Mouse (Mus musculus) liver, embryonic 12.5 days (tissue): ENCODE data around the gene Cebpa. TPM values are rescaled to one million over a fixed set of nuclear protein-coding genes. Genes with fewer than 3 reads are reported as not detected.
A peak's percentile ranks its signal among the peaks of the same experiment; 100 is the strongest.

ENCODE experiments used
- ATAC-seq: fragments of 200-750 bp; cut with Nextera tagmentation; 2 replicates; pipeline ENCODE4 v1.8.0; 2017; ENCODE audit warnings: moderate number of reproducible peaks, mild to moderate bottlenecking, moderate library complexity
- H3K27ac ChIP-seq: fragments of 300-500 bp; sonication (generic); 2 replicates; pipeline ENCODE4 v1.5.1; 2016; ENCODE audit warnings: mild to moderate bottlenecking
- H3K27me3 ChIP-seq: fragments of 300-500 bp; sonication (generic); replicated peaks from 2 replicates; pipeline ENCODE4 v1.6.1; 2016; ENCODE audit warnings: mild to moderate bottlenecking, moderate library complexity
- H3K36me3 ChIP-seq: fragments of 300-500 bp; sonication (generic); 2 replicates; pipeline ENCODE4 v1.6.1; 2016; ENCODE audit warnings: mild to moderate bottlenecking, moderate library complexity
- H3K4me1 ChIP-seq: fragments of 300-500 bp; sonication (generic); 2 replicates; pipeline ENCODE4 v1.6.1; 2016
- H3K4me2 ChIP-seq: fragments of 300-500 bp; sonication (generic); 2 replicates; pipeline ENCODE4 v1.6.1; 2016; ENCODE audit warnings: mild to moderate bottlenecking, moderate library complexity
- H3K4me3 ChIP-seq: fragments of 300-500 bp; sonication (generic); 2 replicates; pipeline ENCODE4 v1.5.1; 2016; ENCODE audit warnings: mild to moderate bottlenecking, moderate library complexity
- H3K9ac ChIP-seq: fragments of 300-500 bp; sonication (generic); 2 replicates; pipeline ENCODE4 v1.6.1; 2016; ENCODE audit warnings: mild to moderate bottlenecking, moderate library complexity
- H3K9me3 ChIP-seq: fragments of 300-500 bp; sonication (generic); replicated peaks from 2 replicates; pipeline ENCODE4 v1.6.1; 2016; ENCODE audit warnings: mild to moderate bottlenecking, moderate library complexity
- WGBS: fragments of 180-500 bp; shearing (Covaris S2); methylation state at CpG from one replicate; pipeline ENCODE4 v1.1.7; 2016; ENCODE audit not compliant: insufficient replicate concordance; 5-methylcytosine and 5-hydroxymethylcytosine counted together
- polyA plus RNA-seq: library from polyadenylated mRNA; unstranded; fragments of >200 nt; fragmentation: Nextera tagmentation; extraction: Ambion mirVana; gene quantifications from 2 replicates; pipeline ENCODE4 v1.2.1, GENCODE M21; 2016

Gene Cebpa
- polyA plus RNA-seq, 1 experiment from 2014 or later, result 11.5 TPM

- peaks cover 38% of the 10 kb centered on the region for H3K4me1 ChIP-seq
- H3K4me2 ChIP-seq, result peak overlapping the region; percentile 64
- no peak overlapping the region for H3K27ac ChIP-seq
- ATAC-seq, result no peak
- peak overlapping the region; percentile 59; the same call in 1 of the 2 replicates for H3K4me3 ChIP-seq
- WGBS, result 53% methylated on average over 10 of the region's 10 CpGs
- H3K27me3 ChIP-seq, result peaks cover 65% of the 10 kb centered on the region
- H3K9ac ChIP-seq, result no peak overlapping the region
- H3K9me3 ChIP-seq, result no peaks in the 10 kb centered on the region
- H3K36me3 ChIP-seq, result no peaks in the 10 kb centered on the region
Measured at GRCm38 (mm10) chr7:35122401-35123320, 3.6 kb downstream of the Cebpa start.

GRCm38 (mm10) chr7:35123431-35123953, 4.4 kb downstream of the Cebpa start:
- WGBS, result 36% methylated on average over 10 of the region's 10 CpGs
- Histone ChIP-seq H3K4me2 (no peak overlapping the region), H3K9me3 (no peaks in the 10 kb centered on the region), H3K4me1 (peaks cover 40% of the 10 kb centered on the region), H3K27me3 (peaks cover 59% of the 10 kb centered on the region), H3K4me3 (no peak overlapping the region), H3K36me3 (no peaks in the 10 kb centered on the region), H3K9ac (no peak overlapping the region), H3K27ac (no peak overlapping the region)
- ATAC-seq, result no peak

GRCm38 (mm10) chr7:35124216-35124615, 5.1 kb downstream of the Cebpa start:
- 67% methylated on average over 5 of the region's 5 CpGs for WGBS
- ATAC-seq, result no peak
- peaks cover 58% of the 10 kb centered on the region for H3K27me3 ChIP-seq

GRCm38 (mm10) chr7:35124745-35125144, 5.7 kb downstream of the Cebpa start:
- no peak overlapping the region for H3K9ac ChIP-seq
- no peak overlapping the region for H3K27ac ChIP-seq
- 26% methylated on average over 6 of the region's 6 CpGs for WGBS
- no peak overlapping the region for H3K4me3 ChIP-seq
- no peak for ATAC-seq
- H3K36me3 ChIP-seq, result no peaks in the 10 kb centered on the region
- H3K4me1 ChIP-seq, result peaks cover 34% of the 10 kb centered on the region; the same call in 1 of the 2 replicates
- H3K27me3 ChIP-seq, result peaks cover 56% of the 10 kb centered on the region
- no peak overlapping the region for H3K4me2 ChIP-seq
- no peaks in the 10 kb centered on the region for H3K9me3 ChIP-seq

More at GRCm38 (mm10) chr7:35124216-35124615, 5.1 kb downstream of the Cebpa start:
- H3K4me1 ChIP-seq, result peaks cover 39% of the 10 kb centered on the region
- no peak overlapping the region for H3K27ac ChIP-seq
- H3K4me3 ChIP-seq, result no peak overlapping the region
- no peaks in the 10 kb centered on the region for H3K9me3 ChIP-seq
- H3K4me2 ChIP-seq, result no peak overlapping the region
- no peaks in the 10 kb centered on the region for H3K36me3 ChIP-seq
- no peak overlapping the region for H3K9ac ChIP-seq

- Histone ChIP-seq H3K9ac (no peak overlapping the region), H3K4me2 (no peak overlapping the region), H3K4me3 (no peak overlapping the region), H3K4me1 (peaks cover 27% of the 10 kb centered on the region; the same call in 1 of the 2 replicates), H3K36me3 (no peaks in the 10 kb centered on the region), H3K9me3 (no peaks in the 10 kb centered on the region), H3K27me3 (peaks cover 43% of the 10 kb centered on the region), H3K27ac (no peak overlapping the region)
- WGBS, result 41% methylated on average over 5 of the region's 5 CpGs
- ATAC-seq, result no peak
Measured at GRCm38 (mm10) chr7:35125971-35126370, 6.9 kb downstream of the Cebpa start.

GRCm38 (mm10) chr7:35127001-35127400, 7.9 kb downstream of the Cebpa start:
- no peaks in the 10 kb centered on the region for H3K9me3 ChIP-seq
- H3K9ac ChIP-seq, result no peak overlapping the region
- WGBS, result 20% methylated on average over 10 of the region's 10 CpGs
- no peak overlapping the region for H3K4me3 ChIP-seq
- H3K27me3 ChIP-seq, result peaks cover 33% of the 10 kb centered on the region
- H3K4me2 ChIP-seq, result no peak overlapping the region
- H3K4me1 ChIP-seq, result peaks cover 27% of the 10 kb centered on the region; the same call in 1 of the 2 replicates
- ATAC-seq, result no peak
- H3K36me3 ChIP-seq, result no peaks in the 10 kb centered on the region
- no peak overlapping the region for H3K27ac ChIP-seq

- 19% methylated on average over 6 of the region's 6 CpGs for WGBS
- no peak overlapping the region for H3K4me2 ChIP-seq
- no peaks in the 10 kb centered on the region for H3K9me3 ChIP-seq
- peaks cover 26% of the 10 kb centered on the region for H3K27me3 ChIP-seq
- H3K4me1 ChIP-seq, result peaks cover 24% of the 10 kb centered on the region; the same call in 1 of the 2 replicates
- H3K9ac ChIP-seq, result no peak overlapping the region
- H3K4me3 ChIP-seq, result no peak overlapping the region
- no peak overlapping the region for H3K27ac ChIP-seq
- no peak for ATAC-seq
- no peaks in the 10 kb centered on the region for H3K36me3 ChIP-seq
Measured at GRCm38 (mm10) chr7:35127721-35128120, 8.6 kb downstream of the Cebpa start.

- no peak overlapping the region for H3K27ac ChIP-seq
- H3K4me2 ChIP-seq, result no peak overlapping the region
- 0 out of 2 replicates have a peak, but pooled peaks have one; percentile 14 for ATAC-seq
- no peaks in the 10 kb centered on the region for H3K36me3 ChIP-seq
- peaks cover 14% of the 10 kb centered on the region; the same call in 1 of the 2 replicates for H3K27me3 ChIP-seq
- peaks cover 16% of the 10 kb centered on the region; the same call in 1 of the 2 replicates for H3K4me1 ChIP-seq
- no peak overlapping the region for H3K9ac ChIP-seq
- H3K4me3 ChIP-seq, result no peak overlapping the region
- H3K9me3 ChIP-seq, result no peaks in the 10 kb centered on the region
- WGBS, result 55% methylated on average over 17 of the region's 17 CpGs
Measured at GRCm38 (mm10) chr7:35128677-35129567, 9.8 kb downstream of the Cebpa start.

- Histone ChIP-seq H3K4me1 (peaks cover 12% of the 10 kb centered on the region; the same call in 1 of the 2 replicates), H3K36me3 (no peaks in the 10 kb centered on the region), H3K27me3 (peaks cover 11% of the 10 kb centered on the region; the same call in 1 of the 2 replicates), H3K27ac (no peak overlapping the region), H3K4me2 (no peak overlapping the region), H3K4me3 (no peak overlapping the region), H3K9ac (no peak overlapping the region), H3K9me3 (no peaks in the 10 kb centered on the region)
- 73% methylated on average over 13 of the region's 13 CpGs for WGBS
- no peak for ATAC-seq
Measured at GRCm38 (mm10) chr7:35130059-35130738, 11.1 kb downstream of the Cebpa start.

- Histone ChIP-seq H3K27ac (no peak overlapping the region), H3K36me3 (no peaks in the 10 kb centered on the region), H3K9me3 (no peaks in the 10 kb centered on the region), H3K4me1 (peaks cover 12% of the 10 kb centered on the region; the same call in 1 of the 2 replicates), H3K9ac (no peak overlapping the region), H3K4me3 (no peak overlapping the region), H3K27me3 (peaks cover 11% of the 10 kb centered on the region; the same call in 1 of the 2 replicates), H3K4me2 (no peak overlapping the region)
- WGBS, result 74% methylated on average over 5 of the region's 5 CpGs
- ATAC-seq, result no peak
Measured at GRCm38 (mm10) chr7:35130888-35131287, 11.8 kb downstream of the Cebpa start.

- H3K4me1 ChIP-seq, result peaks cover 11% of the 10 kb centered on the region; the same call in 1 of the 2 replicates
- H3K4me3 ChIP-seq, result no peak overlapping the region
- H3K9ac ChIP-seq, result no peak overlapping the region
- H3K27me3 ChIP-seq, result peaks cover 11% of the 10 kb centered on the region; the same call in 1 of the 2 replicates
- no peak overlapping the region for H3K27ac ChIP-seq
- WGBS, result 85% methylated on average over 9 of the region's 9 CpGs
- no peak overlapping the region for H3K4me2 ChIP-seq
- no peaks in the 10 kb centered on the region for H3K36me3 ChIP-seq
- ATAC-seq, result no peak
- no peaks in the 10 kb centered on the region for H3K9me3 ChIP-seq
Measured at GRCm38 (mm10) chr7:35131601-35132000, 12.5 kb downstream of the Cebpa start.
